Mouse (Mus musculus) bone marrow macrophage, adult 2 months (primary cell): ENCODE results near the gene Vstm2l.

Source experiments
- CTCF ChIP-seq: IDR thresholded peaks from 2 replicates; pipeline ENCODE4 v1.5.1; 2012; ENCODE audit warnings: low read depth, mild to moderate bottlenecking, low read length, moderate library complexity
- POLR2A ChIP-seq: IDR thresholded peaks from 2 replicates; pipeline ENCODE4 v1.6.1; 2012; ENCODE audit warnings: mild to moderate bottlenecking, low read depth, low read length, borderline replicate concordance

GRCm38 (mm10) chr2:157891166-157891565 is 23.3 kb upstream of the Vstm2l start:
- no peak for TF ChIP-seq POLR2A
- no peak for TF ChIP-seq CTCF
